Comparison of ENCODE assay signal across 9 mouse cellular contexts in genomic region chr2:26459478-26459877, GRCm38 (mm10). TPM values are rescaled to one million over a fixed set of nuclear protein-coding genes. Genes with fewer than 3 reads are reported as not detected.
DNase-seq lines count a peak whose midpoint lies in the region; ATAC-seq and TF ChIP-seq lines count a peak whose summit lies in the region.
"Had no signal": no experiment of that assay in that cellular context is flagged by ENCODE, and none has a peak within 500 bp of the region (broad histone marks: within the 10 kb centered on the region; RNA-seq: fewer than 3 reads in every experiment).

No protein-coding gene starts in this region.

- DNase-seq in kidney, adult 2 months: no peak
- DNase-seq in embryonic facial prominence, embryonic 10.5 days (ENCODE audit: low spot score): peak; percentile 64
- peak; percentile 63 for DNase-seq in kidney, postnatal 14 days
- DNase-seq in left cerebral cortex, adult 11 months (ENCODE audit: low spot score): no peak
- no peak for DNase-seq in right cerebral cortex, postnatal 25 days
- DNase-seq in spleen, postnatal 14 days (ENCODE audit: low spot score in 2 of 2): no peak
- DNase-seq: cerebellum, adult 2 months had no signal

- H3K27me3 ChIP-seq in kidney, embryonic 14.5 days (ENCODE audit: control insufficient read depth, insufficient read depth, low read length): no peaks in the 10 kb centered on the region
- no peaks in the 10 kb centered on the region for H3K27me3 ChIP-seq in kidney, adult 2 months (replicated peaks; ENCODE audit: control insufficient read depth, insufficient read depth, low read length)
- no peaks in the 10 kb centered on the region for H3K27me3 ChIP-seq in embryonic facial prominence, embryonic 10.5 days (replicated peaks; ENCODE audit: low read depth, poor library complexity, severe bottlenecking)
- no peaks in the 10 kb centered on the region for H3K27me3 ChIP-seq in midbrain, embryonic 15.5 days (replicated peaks)

- peak; percentile 48 for ATAC-seq in kidney, embryonic 14.5 days (ENCODE audit: low FRiP score, low TSS enrichment)
- ATAC-seq in midbrain, embryonic 15.5 days (replicated peaks): peak; percentile 28; the same call in 1 of the 2 replicates

- TF ChIP-seq POLR2A in kidney, adult 2 months (IDR thresholded peaks at IDR 0.05; ENCODE audit: low read depth, low read length): no peak

- TF ChIP-seq CTCF in kidney, adult 2 months (conservative IDR thresholded peaks at IDR 0.05; ENCODE audit: insufficient read depth, insufficient read length, low read depth, low read length): no peak

- H3K27ac ChIP-seq in kidney, embryonic 14.5 days (ENCODE audit: low read depth, low read length): peak overlapping the region; percentile 19; the same call in 1 of the 2 replicates
- no peak overlapping the region for H3K27ac ChIP-seq in kidney, adult 2 months (ENCODE audit: insufficient read depth, low read depth, low read length)
- peak overlapping the region; percentile 41 for H3K27ac ChIP-seq in embryonic facial prominence, embryonic 10.5 days (replicated peaks)
- H3K27ac ChIP-seq in midbrain, embryonic 15.5 days: peak overlapping the region; percentile 48; the same call in 1 of the 2 replicates

- peaks cover 22% of the 10 kb centered on the region for H3K4me1 ChIP-seq in kidney, embryonic 14.5 days (ENCODE audit: control insufficient read depth, insufficient read depth, low read length)
- H3K4me1 ChIP-seq in kidney, adult 2 months (ENCODE audit: control insufficient read depth, insufficient read depth, low read length): peaks cover 31% of the 10 kb centered on the region
- H3K4me1 ChIP-seq in embryonic facial prominence, embryonic 10.5 days: peaks cover 30% of the 10 kb centered on the region
- H3K4me1 ChIP-seq in midbrain, embryonic 15.5 days: peaks cover 2% of the 10 kb centered on the region; the same call in 1 of the 2 replicates

- H3K4me2 ChIP-seq in kidney, embryonic 14.5 days (replicated peaks; ENCODE audit: low read depth, low read length): no peak overlapping the region
- no peak overlapping the region for H3K4me2 ChIP-seq in midbrain, embryonic 15.5 days

- H3K36me3 ChIP-seq in kidney, embryonic 14.5 days (ENCODE audit: control insufficient read depth, insufficient read depth, low read length): peaks cover 61% of the 10 kb centered on the region
- H3K36me3 ChIP-seq in kidney, adult 2 months (ENCODE audit: control insufficient read depth, insufficient read depth, low read length): no peaks in the 10 kb centered on the region
- H3K36me3 ChIP-seq in embryonic facial prominence, embryonic 10.5 days (replicated peaks): peaks cover 65% of the 10 kb centered on the region
- no peaks in the 10 kb centered on the region; the same call in 1 of the 2 replicates for H3K36me3 ChIP-seq in midbrain, embryonic 15.5 days (replicated peaks)

- no peak overlapping the region for H3K9ac ChIP-seq in kidney, embryonic 14.5 days (ENCODE audit: low read depth, low read length)
- no peak overlapping the region for H3K9ac ChIP-seq in midbrain, embryonic 15.5 days

- no peak overlapping the region for H3K4me3 ChIP-seq in kidney, embryonic 14.5 days (ENCODE audit: low read length)
- H3K4me3 ChIP-seq in kidney, adult 2 months (ENCODE audit: insufficient read depth, low read depth, low read length): no peak overlapping the region
- no peak overlapping the region for H3K4me3 ChIP-seq in embryonic facial prominence, embryonic 10.5 days
- no peak overlapping the region for H3K4me3 ChIP-seq in midbrain, embryonic 15.5 days

- WGBS in kidney, embryonic 14.5 days: 50% methylated on average over 6 of the region's 6 CpGs
- 47% methylated on average over 6 of the region's 6 CpGs for WGBS in kidney, adult 2 months
- WGBS in embryonic facial prominence, embryonic 10.5 days: 28% methylated on average over 6 of the region's 6 CpGs
- WGBS in midbrain, embryonic 15.5 days: 52% methylated on average over 6 of the region's 6 CpGs

- H3K9me3 ChIP-seq in kidney, embryonic 14.5 days (ENCODE audit: control insufficient read depth, low read length): no peaks in the 10 kb centered on the region
- H3K9me3 ChIP-seq in embryonic facial prominence, embryonic 10.5 days: no peaks in the 10 kb centered on the region
- H3K9me3 ChIP-seq in midbrain, embryonic 15.5 days: no peaks in the 10 kb centered on the region

RNA-seq across cellular contexts. Expression of gene Sec16a, which starts 14.5 kb away (rescaled TPM):
- polyA plus RNA-seq in kidney, embryonic 14.5 days (2014; fragmentation: Nextera tagmentation; extraction: Ambion mirVana): 18.9 and 43.9 TPM in 2 replicates
- polyA plus RNA-seq in kidney, adult 2 months (2012; rRNA removed): 71.1 and 87.5 TPM in 2 replicates
- 30.4 and 32.1 TPM in 2 replicates for polyA plus RNA-seq in embryonic facial prominence, embryonic 10.5 days (2016; fragmentation: Nextera tagmentation; extraction: Ambion mirVana)
- 21.3 and 21.5 TPM in 2 replicates for polyA plus RNA-seq in midbrain, embryonic 15.5 days (2015; fragmentation: Nextera tagmentation; extraction: Ambion mirVana)

RNA-seq across cellular contexts. Expression of gene Inpp5e, which starts 50.5 kb away (rescaled TPM):
- 13.7 and 24.7 TPM in 2 replicates for polyA plus RNA-seq in kidney, embryonic 14.5 days (2014; fragmentation: Nextera tagmentation; extraction: Ambion mirVana)
- polyA plus RNA-seq in kidney, adult 2 months (2012; rRNA removed): 28.2 and 37.5 TPM in 2 replicates
- 28.6 and 31.8 TPM in 2 replicates for polyA plus RNA-seq in embryonic facial prominence, embryonic 10.5 days (2016; fragmentation: Nextera tagmentation; extraction: Ambion mirVana)
- 27.7 and 28.6 TPM in 2 replicates for polyA plus RNA-seq in midbrain, embryonic 15.5 days (2015; fragmentation: Nextera tagmentation; extraction: Ambion mirVana)

RNA-seq across cellular contexts. Expression of gene Notch1, which starts 57.0 kb away (rescaled TPM):
- 33.4 and 45.1 TPM in 2 replicates for polyA plus RNA-seq in kidney, embryonic 14.5 days (2014; fragmentation: Nextera tagmentation; extraction: Ambion mirVana)
- 16.1 and 17.7 TPM in 2 replicates for polyA plus RNA-seq in kidney, adult 2 months (2012; rRNA removed)
- 17.1 and 20.3 TPM in 2 replicates for polyA plus RNA-seq in embryonic facial prominence, embryonic 10.5 days (2016; fragmentation: Nextera tagmentation; extraction: Ambion mirVana)
- polyA plus RNA-seq in midbrain, embryonic 15.5 days (2015; fragmentation: Nextera tagmentation; extraction: Ambion mirVana): 15.6 and 17.6 TPM in 2 replicates

Comparison
In these comparisons a context has a peak if more than half of its experiments do, and no peak if none do; other contexts are left out.
1. DNase-seq: peak in embryonic facial prominence, embryonic 10.5 days (single experiment) and kidney, postnatal 14 days (single experiment); none in kidney, adult 2 months (single experiment), left cerebral cortex, adult 11 months (single experiment), right cerebral cortex, postnatal 25 days (single experiment) and spleen, postnatal 14 days (0 of 2).